Mouse (Mus musculus) small intestine, adult 2 months (tissue): ENCODE measurements around the gene Rad54l2.

ENCODE experiments used
- CTCF ChIP-seq: fragments of 200-500 bp; IDR thresholded peaks from 2 replicates; pipeline ENCODE4 v1.5.1; 2012; ENCODE audit warnings: low read depth, mild to moderate bottlenecking, control low read depth, inconsistent platforms, low read length, moderate library complexity, mixed read lengths; ENCODE audit not compliant: insufficient replicate concordance, insufficient read length; ENCODE audit errors: extremely low read depth
- POLR2A ChIP-seq: fragments of 200-500 bp; IDR thresholded peaks from 2 replicates; pipeline ENCODE4 v1.6.1; 2012; ENCODE audit warnings: low read depth, mild to moderate bottlenecking, control low read depth, inconsistent platforms, low read length, moderate library complexity

GRCm38 (mm10) chr9:106818191-106818590 is 29.2 kb upstream of the Rad54l2 start:
- TF ChIP-seq CTCF, result no peak
- no peak for TF ChIP-seq POLR2A
